Mouse (Mus musculus): ENCODE measurements around the gene BC117090. TPM values are rescaled to one million over a fixed set of nuclear protein-coding genes. Genes with fewer than 3 reads are reported as not detected.

BC117090 gene
- not detected for polyA plus RNA-seq (2015; fragmentation: Illumina TruSeq; extraction: RNeasy Lipid Tissue Mini Kit (QIAGEN cat#74804); ENCODE audit: insufficient read depth, low replicate concordance)

DNA sequence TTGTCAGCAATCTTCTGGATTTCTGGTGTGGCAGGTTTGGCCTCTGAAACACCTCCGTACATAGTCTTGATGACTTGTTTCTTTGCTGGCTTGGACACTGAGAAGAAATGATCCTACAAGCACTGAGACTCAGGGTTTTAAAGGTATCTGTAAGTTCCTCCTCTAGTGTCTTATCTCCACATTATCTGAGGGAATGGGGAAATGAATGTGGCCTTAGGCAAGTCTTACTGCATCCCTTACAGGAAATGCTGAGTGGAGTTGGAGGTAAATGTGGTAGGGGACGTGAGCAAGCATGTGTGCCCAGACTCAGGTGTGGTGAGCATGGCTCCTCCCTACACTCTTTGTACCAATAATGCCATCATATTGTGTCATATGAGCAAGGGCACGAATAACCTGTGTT is at the start of gene BC117090:
Gene BC117090, minus strand, starts transcription at position 101 of the 400 bp plus-strand sequence.

DNA sequence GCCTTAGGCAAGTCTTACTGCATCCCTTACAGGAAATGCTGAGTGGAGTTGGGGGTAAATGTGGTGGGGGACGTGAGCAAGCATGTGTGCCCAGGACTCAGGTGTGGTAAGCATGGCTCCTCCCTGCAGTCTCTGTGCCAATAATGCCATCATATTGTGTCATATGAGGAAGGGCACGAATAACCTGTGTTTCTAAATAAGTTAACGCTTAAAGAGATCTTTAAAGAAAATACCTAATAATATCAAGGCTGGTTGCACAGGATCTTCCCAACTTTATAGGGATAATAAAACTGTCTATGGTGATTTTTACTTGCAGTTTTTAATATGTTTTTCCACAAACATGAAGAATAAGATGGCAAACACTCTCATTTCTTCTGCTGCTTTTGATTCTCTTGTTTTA is 33.5 kb upstream of the BC117090 start, which contains the start of gene BC100530:
Gene BC100530, minus strand, starts transcription at position 101 of the 400 bp plus-strand sequence.

DNA sequence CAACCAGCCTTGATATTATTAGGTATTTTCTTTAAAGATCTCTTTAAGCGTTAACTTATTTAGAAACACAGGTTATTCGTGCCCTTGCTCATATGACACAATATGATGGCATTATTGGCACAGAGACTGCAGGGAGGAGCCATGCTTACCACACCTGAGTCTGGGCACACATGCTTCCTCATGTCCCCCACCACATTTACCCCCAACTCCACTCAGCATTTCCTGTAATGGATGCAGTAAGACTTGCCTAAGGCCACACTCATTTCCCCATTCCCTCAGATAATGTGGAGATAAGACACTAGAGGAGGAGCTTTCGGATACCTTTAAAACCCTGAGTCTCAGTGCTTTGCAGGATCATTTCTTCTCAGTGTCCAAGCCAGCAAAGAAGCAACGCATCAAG is 57.3 kb downstream of the BC117090 start, which contains the start of gene Stfa1:
Gene Stfa1, plus strand, starts transcription at position 156 of the 400 bp plus-strand sequence.

Other genes with a start within 250 kb of the BC117090 start
- not detected for gene Csta1, start 203.1 kb downstream of the BC117090 start, polyA plus RNA-seq (2015; fragmentation: Illumina TruSeq; extraction: RNeasy Lipid Tissue Mini Kit (QIAGEN cat#74804); ENCODE audit: insufficient read depth, low replicate concordance)
- gene Stfa2l1, start 177.5 kb downstream of the BC117090 start, polyA plus RNA-seq (2015; fragmentation: Illumina TruSeq; extraction: RNeasy Lipid Tissue Mini Kit (QIAGEN cat#74804); ENCODE audit: insufficient read depth, low replicate concordance), result 12.8 TPM
- 4.9 TPM for gene Gm5483, start 150.1 kb downstream of the BC117090 start, polyA plus RNA-seq (2015; fragmentation: Illumina TruSeq; extraction: RNeasy Lipid Tissue Mini Kit (QIAGEN cat#74804); ENCODE audit: insufficient read depth, low replicate concordance)
- not detected for gene Gm5416, start 123.9 kb downstream of the BC117090 start, polyA plus RNA-seq (2015; fragmentation: Illumina TruSeq; extraction: RNeasy Lipid Tissue Mini Kit (QIAGEN cat#74804); ENCODE audit: insufficient read depth, low replicate concordance)
- not detected for gene 2010005H15Rik, start 112.9 kb downstream of the BC117090 start, polyA plus RNA-seq (2015; fragmentation: Illumina TruSeq; extraction: RNeasy Lipid Tissue Mini Kit (QIAGEN cat#74804); ENCODE audit: insufficient read depth, low replicate concordance)
- gene Stfa1, start 57.4 kb downstream of the BC117090 start, polyA plus RNA-seq (2015; fragmentation: Illumina TruSeq; extraction: RNeasy Lipid Tissue Mini Kit (QIAGEN cat#74804); ENCODE audit: insufficient read depth, low replicate concordance), result 0.48 TPM
- gene BC100530, start 33.4 kb upstream of the BC117090 start, polyA plus RNA-seq (2015; fragmentation: Illumina TruSeq; extraction: RNeasy Lipid Tissue Mini Kit (QIAGEN cat#74804); ENCODE audit: insufficient read depth, low replicate concordance), result not detected
- not detected for gene Stfa2, start 74.1 kb upstream of the BC117090 start, polyA plus RNA-seq (2015; fragmentation: Illumina TruSeq; extraction: RNeasy Lipid Tissue Mini Kit (QIAGEN cat#74804); ENCODE audit: insufficient read depth, low replicate concordance)
- not detected for gene Stfa3, start 121.1 kb upstream of the BC117090 start, polyA plus RNA-seq (2015; fragmentation: Illumina TruSeq; extraction: RNeasy Lipid Tissue Mini Kit (QIAGEN cat#74804); ENCODE audit: insufficient read depth, low replicate concordance)
- not detected for gene Casr, start 227.8 kb upstream of the BC117090 start, polyA plus RNA-seq (2015; fragmentation: Illumina TruSeq; extraction: RNeasy Lipid Tissue Mini Kit (QIAGEN cat#74804); ENCODE audit: insufficient read depth, low replicate concordance)